Mouse (Mus musculus) left cerebral cortex, adult 8-10 months (tissue): ENCODE measurements around the gene Ngp. TPM values are rescaled to one million over a fixed set of nuclear protein-coding genes. Genes with fewer than 3 reads are reported as not detected.
"Not testable (repeated sequence)": the region's sequence is repeated elsewhere in the genome, so short reads cannot be mapped to it uniquely, and the experiment has no call there.

Source experiments
- DNase-seq, 2 experiments: peaks; one replicate each; pipeline ENCODE4 v3.0.0; 2022; ENCODE audit warnings: low spot score in 2 of 2
- total RNA-seq, 4 experiments: library from RNA; stranded (reverse); gene quantifications; 2 replicates each; pipeline ENCODE4 v1.2.4; 2022

The Ngp gene
- under 1 TPM in 2 of 4 experiments, not detected in 2; 0.30 to 0.50 TPM for total RNA-seq

- DNase-seq: no peak
These were observed at the start of gene Ngp for GRCm38 (mm10) chr9:110419511-110420112. Gene Ngp (plus strand): TSS chr9:110419747.

GRCm38 (mm10) chr9:110369860-110370259 lies 49.7 kb upstream of the Ngp start:
- no peak for DNase-seq

GRCm38 (mm10) chr9:110373871-110374270 lies 45.7 kb upstream of the Ngp start:
- no peak for DNase-seq

- no peak for DNase-seq
These were observed 43.9 kb upstream of the Ngp start for GRCm38 (mm10) chr9:110375668-110376067.

- DNase-seq: not testable (repeated sequence)
These were observed 41.9 kb upstream of the Ngp start for GRCm38 (mm10) chr9:110377655-110378054.

- no peak for DNase-seq
These were observed 40.2 kb upstream of the Ngp start for GRCm38 (mm10) chr9:110379361-110379760.

- no peak for DNase-seq
These were observed 38.9 kb upstream of the Ngp start for GRCm38 (mm10) chr9:110380662-110381061.

- DNase-seq: no peak
These were observed 38.3 kb upstream of the Ngp start for GRCm38 (mm10) chr9:110381292-110381691.

- DNase-seq: no peak
These were observed 35.1 kb upstream of the Ngp start for GRCm38 (mm10) chr9:110384369-110384929.

GRCm38 (mm10) chr9:110388011-110388410 lies 31.5 kb upstream of the Ngp start:
- no peak for DNase-seq

- no peak for DNase-seq
These were observed 28.7 kb upstream of the Ngp start for GRCm38 (mm10) chr9:110390843-110391242.

GRCm38 (mm10) chr9:110393295-110393694 lies 26.3 kb upstream of the Ngp start:
- no peak for DNase-seq

- DNase-seq: no peak
These were observed 18.9 kb upstream of the Ngp start for GRCm38 (mm10) chr9:110400650-110401049.

GRCm38 (mm10) chr9:110402731-110403130 lies 16.8 kb upstream of the Ngp start:
- no peak for DNase-seq

- DNase-seq: not testable (repeated sequence)
These were observed 16.3 kb upstream of the Ngp start for GRCm38 (mm10) chr9:110403240-110403639.

GRCm38 (mm10) chr9:110407311-110408098 lies 12.0 kb upstream of the Ngp start:
- peak in 1 of 2 experiments; percentile 54 for DNase-seq

- peak; percentile 82 to 93 for DNase-seq
These were observed 11.3 kb upstream of the Ngp start, which contains the start of gene Ptpn23 for GRCm38 (mm10) chr9:110408099-110408773. Gene Ptpn23 (minus strand): TSS chr9:110408213.

- peak; percentile 44 to 67 for DNase-seq
These were observed 8.3 kb upstream of the Ngp start for GRCm38 (mm10) chr9:110410908-110411887.

GRCm38 (mm10) chr9:110412926-110413325 lies 6.6 kb upstream of the Ngp start:
- DNase-seq: no peak

- no peak for DNase-seq
These were observed 5.8 kb upstream of the Ngp start for GRCm38 (mm10) chr9:110413785-110414184.

GRCm38 (mm10) chr9:110431241-110431640 lies 11.7 kb downstream of the Ngp start:
- peak in 1 of 2 experiments; percentile 74 for DNase-seq
